Mouse (Mus musculus) embryonic fibroblast, embryonic 13.5 days (primary cell): Measurements from ENCODE around the gene Upf2. TPM values are rescaled to one million over a fixed set of nuclear protein-coding genes. Genes with fewer than 3 reads are reported as not detected.

Experiments used
- H3K27ac ChIP-seq: 2 replicates; pipeline ENCODE4 v1.5.1; 2012; ENCODE audit warnings: low read length, control low read depth, inconsistent platforms; ENCODE audit not compliant: insufficient read depth
- H3K4me1 ChIP-seq: 2 replicates; pipeline ENCODE4 v1.6.1; 2011; ENCODE audit warnings: low read length; ENCODE audit not compliant: control insufficient read depth, insufficient read depth
- H3K4me3 ChIP-seq: 2 replicates; pipeline ENCODE4 v1.5.1; 2011; ENCODE audit warnings: mild to moderate bottlenecking, control low read depth, low read length; ENCODE audit not compliant: insufficient read depth
- CTCF ChIP-seq: IDR thresholded peaks from 2 replicates; pipeline ENCODE4 v1.5.1; 2011; ENCODE audit warnings: mild to moderate bottlenecking, control low read depth, low read length, moderate library complexity, borderline replicate concordance; ENCODE audit not compliant: insufficient read depth
- POLR2A ChIP-seq: IDR thresholded peaks from 2 replicates; pipeline ENCODE4 v1.6.1; 2011; ENCODE audit warnings: low read depth, mild to moderate bottlenecking, control low read depth, low read length, moderate library complexity
- polyA plus RNA-seq: library from polyadenylated mRNA; stranded (reverse); fragments of >200 nt; gene quantifications from 2 replicates; pipeline ENCODE4 v1.2.4, GENCODE M21; 2011; ENCODE audit warnings: low read depth; ENCODE audit not compliant: missing spikeins, insufficient read length

Upf2 gene
- polyA plus RNA-seq, 1 experiment, result 34.4 TPM

DNA sequence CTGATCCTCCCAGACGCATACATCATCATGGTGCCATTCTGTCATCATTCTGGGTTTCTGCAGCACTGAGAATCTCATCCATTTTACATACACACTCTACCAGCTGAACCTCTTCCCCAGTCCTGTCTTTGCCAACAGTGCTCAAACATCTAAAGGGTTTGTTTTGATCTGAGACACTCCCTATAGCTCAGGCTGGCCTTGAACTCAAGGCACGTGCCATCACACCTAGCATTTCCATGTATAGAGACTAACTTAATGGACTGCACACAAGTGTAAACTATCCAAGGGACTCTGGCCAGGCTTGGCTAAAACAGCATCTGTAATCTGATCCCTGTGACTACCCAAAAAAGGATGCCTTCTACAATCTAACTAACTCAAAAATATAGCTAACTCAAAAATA lies 108.0 kb downstream of the Upf2 start:
- Histone ChIP-seq H3K4me3 (no peak overlapping the region), H3K27ac (no peak overlapping the region), H3K4me1 (no peaks in the 10 kb centered on the region; the same call in 1 of the 2 replicates)
- TF ChIP-seq CTCF, result no peak
- TF ChIP-seq POLR2A, result no peak

DNA sequence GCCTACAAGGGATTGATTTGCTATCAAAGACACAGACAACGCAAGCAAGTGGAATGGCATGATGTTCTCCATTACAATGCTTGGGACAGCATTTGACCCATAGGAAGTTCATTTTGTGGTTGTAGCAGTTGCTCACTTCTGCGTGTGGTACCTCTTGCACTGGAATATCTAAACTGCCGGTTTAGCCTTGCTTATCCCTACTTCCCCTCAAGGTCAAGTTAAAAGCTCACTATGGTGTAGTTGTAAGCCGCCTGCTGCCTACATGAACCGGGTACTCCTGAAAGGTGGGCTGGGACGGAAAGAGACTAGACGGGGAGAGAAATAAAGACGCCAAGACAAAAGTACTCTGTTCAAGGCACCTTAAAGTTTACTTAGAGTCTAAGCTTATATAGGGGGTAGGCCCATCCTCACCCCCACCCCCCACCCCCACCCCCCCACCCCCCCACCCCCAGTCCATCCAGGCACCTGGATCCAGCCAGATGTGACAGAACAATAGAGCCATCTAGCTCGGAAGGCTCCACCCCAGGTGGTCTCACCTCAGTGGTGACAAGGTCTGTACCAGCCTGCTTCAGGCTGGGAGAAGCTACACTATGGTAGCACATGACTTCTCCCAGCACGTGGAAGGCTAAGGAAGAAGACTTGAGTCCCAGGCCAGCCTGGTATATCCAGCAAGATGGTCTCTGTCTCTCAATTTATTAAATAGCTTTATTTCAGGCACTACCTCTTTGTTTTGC lies 109.0 kb downstream of the Upf2 start:
- Histone ChIP-seq H3K4me1 (no peaks in the 10 kb centered on the region; the same call in 1 of the 2 replicates), H3K4me3 (no peak overlapping the region), H3K27ac (no peak overlapping the region)
- no peak for TF ChIP-seq POLR2A

DNA sequence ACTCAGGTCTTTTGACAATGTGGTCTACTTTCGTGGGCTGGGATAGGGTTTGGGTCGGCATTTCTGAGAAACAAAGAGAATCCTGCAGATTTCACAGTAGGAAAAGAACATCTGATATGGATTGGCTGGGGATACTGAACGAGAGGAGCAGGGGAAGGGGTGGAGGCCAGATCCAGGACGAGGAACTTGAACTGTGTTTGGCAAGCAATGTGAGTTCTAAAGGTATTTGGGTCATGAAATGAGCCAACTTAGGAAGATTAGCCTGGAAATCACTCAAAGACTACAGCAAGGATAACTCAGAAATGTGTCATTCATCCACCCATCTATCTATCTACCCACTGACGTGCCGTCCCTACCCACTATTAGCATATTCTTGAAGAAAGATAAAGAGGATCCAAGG lies 116.1 kb downstream of the Upf2 start:
- Histone ChIP-seq H3K4me1 (0 out of 2 replicates have a peak, but pooled peaks cover 4% of the 10 kb centered on the region), H3K4me3 (no peak overlapping the region), H3K27ac (no peak overlapping the region)
- TF ChIP-seq CTCF (no peak), POLR2A (no peak)

DNA sequence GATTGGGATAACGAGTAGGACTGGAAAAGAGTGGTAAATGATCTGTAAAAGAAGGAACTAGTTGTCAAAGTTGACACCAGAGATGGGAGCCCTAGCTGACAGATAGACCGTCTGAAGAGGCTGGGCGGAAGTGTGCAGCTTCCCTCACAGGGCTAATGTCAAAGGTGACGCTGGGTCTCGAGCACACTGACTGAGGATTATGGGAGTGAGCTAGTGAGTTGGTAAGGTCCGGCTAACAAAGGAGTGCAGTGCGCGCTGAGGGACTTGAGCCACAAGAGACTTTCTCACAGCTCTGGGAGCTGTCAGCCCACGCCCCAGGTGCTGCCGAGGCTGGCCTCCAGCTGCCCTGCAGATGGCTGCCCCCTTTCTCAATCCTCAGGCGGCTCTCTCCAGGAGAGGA lies 119.7 kb downstream of the Upf2 start:
- Histone ChIP-seq H3K4me1 (peaks cover 7% of the 10 kb centered on the region; the same call in 1 of the 2 replicates), H3K27ac (no peak overlapping the region), H3K4me3 (no peak overlapping the region)
- TF ChIP-seq POLR2A (no peak), CTCF (no peak)

DNA sequence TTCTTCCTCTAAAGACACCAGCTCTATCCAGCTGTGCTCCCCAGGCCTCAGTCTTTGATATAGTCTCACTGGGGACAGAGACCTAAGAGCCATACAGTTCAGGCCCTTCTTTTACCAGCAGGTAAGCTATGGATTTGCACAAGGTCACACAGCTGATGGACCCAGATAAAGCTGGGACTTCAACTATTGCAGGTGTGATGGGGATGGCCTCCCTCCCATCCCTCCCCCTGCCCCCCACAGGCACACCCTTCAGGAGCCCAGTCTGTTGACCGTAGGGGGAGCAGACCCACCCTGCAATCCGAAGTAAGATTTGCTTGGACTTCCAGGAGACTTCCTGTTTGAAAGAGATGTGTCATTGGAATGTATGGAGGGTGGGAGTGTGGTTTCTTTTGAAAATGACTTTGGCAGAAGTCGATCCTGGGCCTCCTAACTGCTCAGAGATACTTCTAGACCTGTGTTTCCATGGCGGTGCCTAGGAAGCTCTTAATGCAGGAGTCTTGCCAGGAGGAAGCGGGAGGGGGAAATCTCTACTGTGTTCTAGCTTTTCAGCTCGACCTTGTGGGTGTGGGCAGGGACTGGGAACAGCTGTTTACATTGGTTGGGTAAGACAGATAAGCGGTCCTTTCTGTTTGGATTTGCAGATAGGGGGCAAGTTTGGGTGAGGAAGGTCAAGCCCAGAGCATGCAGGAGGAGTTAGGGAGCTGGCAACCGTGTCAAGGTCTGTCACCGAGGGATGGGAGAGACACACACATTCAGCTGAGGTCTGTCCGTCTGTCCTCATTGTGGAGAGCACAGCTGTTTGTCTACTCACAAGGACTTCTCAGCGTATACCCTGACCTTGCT lies 120.5 kb downstream of the Upf2 start:
- Histone ChIP-seq H3K27ac (no peak overlapping the region), H3K4me3 (no peak overlapping the region), H3K4me1 (peaks cover 7% of the 10 kb centered on the region; the same call in 1 of the 2 replicates)
- TF ChIP-seq CTCF, result no peak
- no peak for TF ChIP-seq POLR2A

DNA sequence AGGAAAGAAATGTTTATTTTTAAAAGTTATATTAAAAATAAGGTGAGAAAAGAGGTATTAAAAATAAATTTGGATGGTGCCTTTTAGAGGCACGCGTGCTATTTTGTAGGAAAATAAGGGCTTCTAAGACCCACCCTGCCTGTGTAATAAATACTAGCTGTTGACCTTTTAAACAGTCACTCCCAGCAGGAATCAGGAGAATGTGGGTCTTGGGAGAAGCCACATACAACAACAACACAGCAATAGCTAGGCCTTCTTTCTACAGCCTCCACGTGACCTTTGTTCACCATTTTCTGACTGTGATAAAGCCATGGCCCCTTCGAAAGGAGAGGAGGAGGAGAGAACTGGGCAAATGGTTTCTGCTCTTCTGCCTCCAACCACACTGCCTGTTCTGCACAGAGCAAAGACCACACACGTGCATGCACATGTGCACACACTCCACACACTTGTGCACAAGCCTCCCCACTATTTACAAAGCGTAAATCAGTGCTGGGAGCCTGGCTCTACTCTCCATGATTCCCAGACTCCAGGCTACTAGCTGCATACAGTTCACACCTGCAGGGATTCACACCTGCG lies 121.5 kb downstream of the Upf2 start:
- TF ChIP-seq POLR2A (no peak), CTCF (no peak)
- Histone ChIP-seq H3K4me3 (no peak overlapping the region), H3K27ac (no peak overlapping the region), H3K4me1 (peaks cover 7% of the 10 kb centered on the region; the same call in 1 of the 2 replicates)

DNA sequence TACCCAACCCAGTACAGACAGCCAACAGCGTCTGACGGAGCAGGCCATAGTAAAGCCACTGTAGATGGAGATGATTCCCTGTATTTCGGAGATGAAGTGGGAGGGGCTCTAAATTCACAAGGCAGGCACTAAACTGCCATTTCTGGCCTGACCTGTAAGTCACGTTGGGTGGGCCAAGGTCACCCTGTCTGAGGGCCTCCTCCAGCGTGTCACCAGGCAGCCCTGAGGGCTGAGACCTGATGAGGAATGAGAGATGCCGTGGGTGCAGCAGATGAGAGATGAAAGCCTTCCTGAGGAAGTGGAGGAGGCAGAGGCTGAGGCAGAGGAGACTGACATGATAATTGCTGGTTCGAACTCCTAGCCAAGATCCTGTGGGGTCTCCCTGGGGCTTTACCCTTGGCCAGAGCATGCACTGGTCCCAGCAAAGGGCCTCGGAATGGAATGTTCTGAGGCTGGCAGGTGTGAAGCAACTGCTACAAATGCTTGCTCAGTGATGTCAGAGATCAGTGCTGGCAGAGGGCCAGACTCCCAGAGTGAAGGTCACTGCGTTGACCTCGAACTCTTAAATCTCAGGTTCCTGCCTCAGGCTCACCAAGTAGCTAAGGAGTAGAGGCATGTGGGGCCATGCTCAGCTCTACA lies 123.7 kb downstream of the Upf2 start:
- Histone ChIP-seq H3K27ac (no peak overlapping the region), H3K4me3 (no peak overlapping the region), H3K4me1 (peaks cover 7% of the 10 kb centered on the region; the same call in 1 of the 2 replicates)
- TF ChIP-seq CTCF (no peak), POLR2A (no peak)

DNA sequence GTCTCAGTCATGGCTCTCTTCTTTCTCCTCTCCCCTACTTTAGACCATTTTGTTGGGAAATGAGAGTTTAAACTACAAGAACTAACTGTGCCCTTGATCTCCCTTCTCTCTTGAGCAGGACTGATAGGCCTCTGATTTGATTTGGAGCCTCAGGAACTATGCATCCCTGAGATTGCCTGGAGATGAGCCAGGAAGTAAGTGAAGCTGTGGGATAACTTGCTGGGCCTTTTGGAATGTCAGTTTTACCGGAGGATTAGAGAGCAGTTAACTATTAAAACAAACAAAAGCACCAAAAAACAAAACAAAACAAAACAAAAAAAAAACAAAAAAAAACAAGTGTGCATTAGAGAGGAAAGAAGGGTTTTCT lies 124.2 kb downstream of the Upf2 start:
- Histone ChIP-seq H3K4me3 (no peak overlapping the region), H3K27ac (no peak overlapping the region), H3K4me1 (peaks cover 7% of the 10 kb centered on the region; the same call in 1 of the 2 replicates)
- TF ChIP-seq POLR2A (no peak), CTCF (no peak)

DNA sequence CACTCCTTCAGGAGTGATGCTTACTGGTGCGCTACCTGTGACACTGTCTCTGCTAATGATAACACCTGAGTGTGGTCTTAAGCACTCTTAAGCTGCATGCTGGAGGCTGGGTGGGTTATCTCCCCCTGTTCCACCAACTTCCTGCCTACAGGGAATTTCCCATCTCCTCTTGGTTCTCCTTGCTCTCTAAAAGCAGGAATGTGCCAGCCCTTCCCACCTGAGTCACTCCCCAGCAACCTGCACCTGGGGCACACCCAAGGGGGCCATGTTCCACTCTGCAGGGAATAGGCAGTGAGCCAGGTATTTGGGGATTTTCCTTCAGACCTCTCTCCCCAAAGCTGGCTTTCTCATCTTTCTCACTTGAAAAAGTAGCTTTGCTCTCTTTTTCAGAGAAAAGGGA lies 128.8 kb downstream of the Upf2 start:
- peaks cover 3% of the 10 kb centered on the region; the same call in 1 of the 2 replicates for H3K4me1 ChIP-seq
- TF ChIP-seq CTCF, result no peak
- no peak for TF ChIP-seq POLR2A
- H3K4me3 ChIP-seq, result no peak overlapping the region
- H3K27ac ChIP-seq, result no peak overlapping the region
